Mouse (Mus musculus) kidney, embryonic 15.5 days (tissue): ENCODE data around the gene Epha1. TPM values are rescaled to one million over a fixed set of nuclear protein-coding genes. Genes with fewer than 3 reads are reported as not detected.

Experiments
- ATAC-seq: fragments of 200-750 bp; cut with Nextera tagmentation; replicated peaks from 2 replicates; pipeline ENCODE4 v1.8.0; 2017; ENCODE audit warnings: moderate TSS enrichment; ENCODE audit not compliant: low FRiP score
- H3K27ac ChIP-seq: fragments of 300-500 bp; sonication (generic); 2 replicates; pipeline ENCODE4 v1.5.1; 2015; ENCODE audit warnings: mild to moderate bottlenecking, inconsistent platforms
- H3K27me3 ChIP-seq: fragments of 300-500 bp; sonication (generic); 2 replicates; pipeline ENCODE4 v1.6.1; 2015; ENCODE audit warnings: inconsistent platforms
- H3K36me3 ChIP-seq: fragments of 300-500 bp; sonication (generic); 2 replicates; pipeline ENCODE4 v1.6.1; 2015; ENCODE audit warnings: inconsistent platforms
- H3K4me1 ChIP-seq: fragments of 300-500 bp; sonication (generic); 2 replicates; pipeline ENCODE4 v1.6.1; 2015; ENCODE audit warnings: inconsistent platforms
- H3K4me2 ChIP-seq: fragments of 300-500 bp; sonication (generic); 2 replicates; pipeline ENCODE4 v1.6.1; 2015; ENCODE audit warnings: moderate library complexity, mild to moderate bottlenecking, inconsistent platforms
- H3K4me3 ChIP-seq: fragments of 300-500 bp; sonication (generic); replicated peaks from 2 replicates; pipeline ENCODE4 v1.5.1; 2015; ENCODE audit warnings: mild to moderate bottlenecking, inconsistent platforms
- H3K9ac ChIP-seq: fragments of 300-500 bp; sonication (generic); 2 replicates; pipeline ENCODE4 v1.6.1; 2015; ENCODE audit warnings: mild to moderate bottlenecking, inconsistent platforms
- H3K9me3 ChIP-seq: fragments of 300-500 bp; sonication (generic); replicated peaks from 2 replicates; pipeline ENCODE4 v1.6.1; 2016; ENCODE audit warnings: inconsistent platforms
- WGBS: fragments of 180-500 bp; shearing (Covaris S2); methylation state at CpG from one replicate; pipeline ENCODE4 v1.1.7; 2015; ENCODE audit warnings: mixed read lengths; 5-methylcytosine and 5-hydroxymethylcytosine counted together
- polyA plus RNA-seq: library from polyadenylated mRNA; unstranded; fragments of >200 nt; fragmentation: Nextera tagmentation; extraction: Ambion mirVana; gene quantifications from 2 replicates; pipeline ENCODE4 v1.2.1, GENCODE M21; 2015

The Epha1 gene
- polyA plus RNA-seq, 1 experiment from 2014 or later, result 7.5 TPM

- Histone ChIP-seq H3K4me3 (no peak overlapping the region), H3K9me3 (no peaks in the 10 kb centered on the region), H3K4me1 (peaks cover 17% of the 10 kb centered on the region), H3K4me2 (no peak overlapping the region), H3K27ac (0 out of 2 replicates have a peak overlapping the region, but pooled peaks have one; percentile 3), H3K36me3 (peaks cover 71% of the 10 kb centered on the region), H3K9ac (no peak overlapping the region), H3K27me3 (no peaks in the 10 kb centered on the region)
- ATAC-seq, result no peak
- 69% methylated on average over 9 of the region's 9 CpGs for WGBS
Observed at GRCm38 (mm10) chr6:42359364-42360147, 13.5 kb downstream of the Epha1 start.

- H3K27ac ChIP-seq, result 0 out of 2 replicates have a peak overlapping the region, but pooled peaks have one; percentile 3
- H3K4me2 ChIP-seq, result no peak overlapping the region
- ATAC-seq, result no peak
- WGBS, result 93% methylated on average over 12 of the region's 12 CpGs
- no peaks in the 10 kb centered on the region for H3K27me3 ChIP-seq
- no peak overlapping the region for H3K9ac ChIP-seq
- no peaks in the 10 kb centered on the region for H3K9me3 ChIP-seq
- H3K4me1 ChIP-seq, result peaks cover 24% of the 10 kb centered on the region
- H3K4me3 ChIP-seq, result no peak overlapping the region
- peaks cover 75% of the 10 kb centered on the region for H3K36me3 ChIP-seq
Observed at GRCm38 (mm10) chr6:42358901-42359300, 14.2 kb downstream of the Epha1 start.

- WGBS, result 47% methylated on average over 6 of the region's 6 CpGs
- peaks cover 83% of the 10 kb centered on the region for H3K36me3 ChIP-seq
Observed at GRCm38 (mm10) chr6:42357901-42358300, 15.2 kb downstream of the Epha1 start.

GRCm38 (mm10) chr6:42356913-42357312 lies 16.2 kb downstream of the Epha1 start:
- Histone ChIP-seq H3K4me3 (no peak overlapping the region), H3K4me1 (peaks cover 35% of the 10 kb centered on the region), H3K27me3 (no peaks in the 10 kb centered on the region), H3K4me2 (no peak overlapping the region), H3K9me3 (no peaks in the 10 kb centered on the region), H3K9ac (no peak overlapping the region), H3K27ac (no peak overlapping the region), H3K36me3 (peaks cover 93% of the 10 kb centered on the region)
- ATAC-seq, result no peak
- WGBS, result 97% methylated on average over 5 of the region's 5 CpGs

More at GRCm38 (mm10) chr6:42357901-42358300, 15.2 kb downstream of the Epha1 start:
- Histone ChIP-seq H3K9ac (no peak overlapping the region), H3K27me3 (no peaks in the 10 kb centered on the region), H3K27ac (no peak overlapping the region), H3K4me1 (peaks cover 31% of the 10 kb centered on the region), H3K4me3 (no peak overlapping the region), H3K9me3 (no peaks in the 10 kb centered on the region), H3K4me2 (no peak overlapping the region)
- ATAC-seq, result no peak

- Histone ChIP-seq H3K4me3 (no peak overlapping the region), H3K9ac (no peak overlapping the region), H3K4me1 (peaks cover 44% of the 10 kb centered on the region), H3K4me2 (no peak overlapping the region), H3K27me3 (no peaks in the 10 kb centered on the region), H3K9me3 (no peaks in the 10 kb centered on the region), H3K27ac (no peak overlapping the region), H3K36me3 (peaks cover 92% of the 10 kb centered on the region)
- WGBS, result 90% methylated on average over 13 of the region's 13 CpGs
- no peak for ATAC-seq
Observed at GRCm38 (mm10) chr6:42355794-42356600, 17.1 kb downstream of the Epha1 start.

GRCm38 (mm10) chr6:42355366-42355765 lies 17.7 kb downstream of the Epha1 start:
- 94% methylated on average over 6 of the region's 6 CpGs for WGBS
- no peak for ATAC-seq
- H3K27ac ChIP-seq, result no peak overlapping the region
- no peak overlapping the region for H3K9ac ChIP-seq
- H3K36me3 ChIP-seq, result peaks cover 86% of the 10 kb centered on the region
- peaks cover 47% of the 10 kb centered on the region for H3K4me1 ChIP-seq
- no peak overlapping the region for H3K4me3 ChIP-seq
- no peaks in the 10 kb centered on the region for H3K9me3 ChIP-seq
- H3K4me2 ChIP-seq, result no peak overlapping the region
- H3K27me3 ChIP-seq, result no peaks in the 10 kb centered on the region

GRCm38 (mm10) chr6:42354076-42355019 lies 18.7 kb downstream of the Epha1 start:
- peak overlapping the region; percentile 78 for H3K4me2 ChIP-seq
- no peak overlapping the region for H3K9ac ChIP-seq
- ATAC-seq, result no peak
- 57% methylated on average over 11 of the region's 11 CpGs for WGBS
- H3K27me3 ChIP-seq, result no peaks in the 10 kb centered on the region
- no peaks in the 10 kb centered on the region for H3K9me3 ChIP-seq
- H3K27ac ChIP-seq, result no peak overlapping the region
- H3K4me3 ChIP-seq, result no peak overlapping the region
- H3K36me3 ChIP-seq, result peaks cover 76% of the 10 kb centered on the region
- H3K4me1 ChIP-seq, result peaks cover 47% of the 10 kb centered on the region

- H3K4me1 ChIP-seq, result peaks cover 59% of the 10 kb centered on the region
- no peaks in the 10 kb centered on the region for H3K9me3 ChIP-seq
- 62% methylated on average over 8 of the region's 8 CpGs for WGBS
- H3K9ac ChIP-seq, result no peak overlapping the region
- peak overlapping the region; percentile 78 for H3K4me2 ChIP-seq
- no peak for ATAC-seq
- 0 out of 2 replicates have a peak overlapping the region, but pooled peaks have one; percentile 13 for H3K27ac ChIP-seq
- no peak overlapping the region for H3K4me3 ChIP-seq
- H3K27me3 ChIP-seq, result 0 out of 2 replicates have a peak, but pooled peaks cover under 1% of the 10 kb centered on the region
- peaks cover 64% of the 10 kb centered on the region for H3K36me3 ChIP-seq
Observed at GRCm38 (mm10) chr6:42353180-42353579, 19.9 kb downstream of the Epha1 start.

GRCm38 (mm10) chr6:42352486-42352846 lies 20.6 kb downstream of the Epha1 start:
- peak overlapping the region; percentile 78 for H3K4me2 ChIP-seq
- H3K9ac ChIP-seq, result no peak overlapping the region
- H3K9me3 ChIP-seq, result no peaks in the 10 kb centered on the region
- H3K27ac ChIP-seq, result no peak overlapping the region
- H3K27me3 ChIP-seq, result 0 out of 2 replicates have a peak, but pooled peaks cover 4% of the 10 kb centered on the region
- 88% methylated on average over 1 of the region's 1 CpGs for WGBS
- ATAC-seq, result no peak
- H3K4me3 ChIP-seq, result peak overlapping the region; percentile 86; the same call in 1 of the 2 replicates
- peaks cover 57% of the 10 kb centered on the region for H3K36me3 ChIP-seq
- peaks cover 60% of the 10 kb centered on the region for H3K4me1 ChIP-seq

GRCm38 (mm10) chr6:42351776-42352485 lies 21.1 kb downstream of the Epha1 start:
- 83% methylated on average over 7 of the region's 7 CpGs for WGBS
- H3K4me2 ChIP-seq, result peak overlapping the region; percentile 78
- H3K27me3 ChIP-seq, result 0 out of 2 replicates have a peak, but pooled peaks cover 4% of the 10 kb centered on the region
- ATAC-seq, result no peak
- no peaks in the 10 kb centered on the region for H3K9me3 ChIP-seq
- peaks cover 51% of the 10 kb centered on the region for H3K36me3 ChIP-seq
- 0 out of 2 replicates have a peak overlapping the region, but pooled peaks have one; percentile 91 for H3K9ac ChIP-seq
- peaks cover 60% of the 10 kb centered on the region for H3K4me1 ChIP-seq
- 0 out of 2 replicates have a peak overlapping the region, but pooled peaks have one; percentile 13 for H3K27ac ChIP-seq
- peak overlapping the region; percentile 86 for H3K4me3 ChIP-seq
